Mouse (Mus musculus) small intestine, adult 2 months (tissue): ENCODE results near the gene Mblac1.

Source experiments
- CTCF ChIP-seq: fragments of 200-500 bp; IDR thresholded peaks from 2 replicates; pipeline ENCODE4 v1.5.1; 2012; ENCODE audit warnings: low read depth, mild to moderate bottlenecking, control low read depth, inconsistent platforms, low read length, moderate library complexity, mixed read lengths; ENCODE audit not compliant: insufficient replicate concordance, insufficient read length; ENCODE audit errors: extremely low read depth
- POLR2A ChIP-seq: fragments of 200-500 bp; IDR thresholded peaks from 2 replicates; pipeline ENCODE4 v1.6.1; 2012; ENCODE audit warnings: low read depth, mild to moderate bottlenecking, control low read depth, inconsistent platforms, low read length, moderate library complexity

- TF ChIP-seq POLR2A: no peak; the same call in 1 of the 2 replicates
- no peak for TF ChIP-seq CTCF
Observed at GRCm38 (mm10) chr5:138193771-138194727, at the start of gene Mblac1.
